Mouse (Mus musculus) brain, embryonic 14.5 days (tissue): ENCODE data around the gene Xpc.

Source experiments
- CTCF ChIP-seq: fragments of 200-500 bp; IDR thresholded peaks from 2 replicates; pipeline ENCODE4 v1.5.1; 2012; ENCODE audit warnings: inconsistent platforms, mild to moderate bottlenecking, moderate library complexity, borderline replicate concordance; ENCODE audit not compliant: insufficient read depth, insufficient read length; ENCODE audit errors: extremely low read depth
- POLR2A ChIP-seq: fragments of 200-500 bp; IDR thresholded peaks from 2 replicates; pipeline ENCODE4 v1.6.1; 2012; ENCODE audit warnings: mild to moderate bottlenecking, inconsistent platforms, borderline replicate concordance; ENCODE audit not compliant: poor library complexity, insufficient read depth, insufficient read length, severe bottlenecking; ENCODE audit errors: extremely low read depth

DNA sequence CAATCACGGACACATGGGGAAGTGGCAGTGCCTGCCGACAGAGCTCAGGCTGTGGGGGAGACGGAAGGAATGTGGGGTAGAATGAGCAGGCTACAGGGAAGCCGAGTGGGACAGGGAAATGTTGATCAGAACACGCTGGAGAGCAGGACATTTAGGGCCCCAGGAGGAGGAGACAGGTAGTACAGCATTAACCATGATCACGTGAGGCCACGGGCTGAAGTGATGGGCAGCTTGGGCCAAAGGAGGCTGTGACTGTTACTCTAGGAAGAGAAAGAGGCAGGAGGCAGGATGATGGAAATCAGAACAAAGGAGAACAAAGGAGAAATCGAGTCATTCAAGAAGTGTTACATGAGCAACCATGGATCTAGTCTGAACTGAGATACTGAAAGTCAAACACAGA lies 21.2 kb downstream of the Xpc start:
- no peak for TF ChIP-seq CTCF
- TF ChIP-seq POLR2A = no peak
